Mouse (Mus musculus) embryo, embryonic 9.5 days (tissue): ENCODE results near the gene Cd1d1.
A peak's percentile ranks its signal among the peaks of the same experiment; 100 is the strongest.
"Not testable (repeated sequence)": the region's sequence is repeated elsewhere in the genome, so short reads cannot be mapped to it uniquely, and the experiment has no call there.

Source experiments
- DNase-seq: peaks from one replicate; pipeline ENCODE4 v3.0.0-alpha.2; 2017; ENCODE audit errors: extremely low spot score

Cd1d1 gene

GRCm38 (mm10) chr3:86999415-86999740, at the start of gene Cd1d1:
TSS of gene Cd1d1 (minus strand) at chr3:86999441.
- DNase-seq: peak; percentile 2

GRCm38 (mm10) chr3:87047801-87048200, 48.6 kb upstream of the Cd1d1 start:
- no peak for DNase-seq

- DNase-seq: no peak
Observed at GRCm38 (mm10) chr3:87041733-87042132, 42.5 kb upstream of the Cd1d1 start.

- DNase-seq: no peak
Observed at GRCm38 (mm10) chr3:87038500-87038899, 39.3 kb upstream of the Cd1d1 start.

- DNase-seq: no peak
Observed at GRCm38 (mm10) chr3:87034061-87034460, 34.8 kb upstream of the Cd1d1 start.

- DNase-seq: peak; percentile 64
Observed at GRCm38 (mm10) chr3:87033357-87033756, 34.1 kb upstream of the Cd1d1 start.

GRCm38 (mm10) chr3:87030855-87031254, 31.6 kb upstream of the Cd1d1 start:
- DNase-seq: peak; percentile 65

GRCm38 (mm10) chr3:87017707-87018106, 18.5 kb upstream of the Cd1d1 start:
- DNase-seq: no peak

- DNase-seq: no peak
Observed at GRCm38 (mm10) chr3:87017001-87017400, 17.8 kb upstream of the Cd1d1 start.

GRCm38 (mm10) chr3:87015931-87016330, 16.7 kb upstream of the Cd1d1 start:
- DNase-seq: no peak

- DNase-seq: not testable (repeated sequence)
Observed at GRCm38 (mm10) chr3:87012406-87012805, 13.2 kb upstream of the Cd1d1 start.

- DNase-seq: not testable (repeated sequence)
Observed at GRCm38 (mm10) chr3:87008281-87008680, 9.0 kb upstream of the Cd1d1 start.

- peak; percentile 9 for DNase-seq
Observed at GRCm38 (mm10) chr3:87000676-87001075, 1.4 kb upstream of the Cd1d1 start.

- no peak for DNase-seq
Observed at GRCm38 (mm10) chr3:87000051-87000450, 810 bp upstream of the Cd1d1 start.

GRCm38 (mm10) chr3:86998433-86999414, 517 bp downstream of the Cd1d1 start:
- DNase-seq: peak; percentile 83

GRCm38 (mm10) chr3:86996111-86996510, 3.1 kb downstream of the Cd1d1 start:
- no peak for DNase-seq

- DNase-seq: no peak
Observed at GRCm38 (mm10) chr3:86995381-86995780, 3.9 kb downstream of the Cd1d1 start.

- DNase-seq: not testable (repeated sequence)
Observed at GRCm38 (mm10) chr3:86986969-86987368, 12.3 kb downstream of the Cd1d1 start.

GRCm38 (mm10) chr3:86986490-86986889, 12.8 kb downstream of the Cd1d1 start:
- peak; percentile 28 for DNase-seq

- no peak for DNase-seq
Observed at GRCm38 (mm10) chr3:86983382-86983781, 15.9 kb downstream of the Cd1d1 start.

- peak; percentile 69 for DNase-seq
Observed at GRCm38 (mm10) chr3:86976546-86976945, 22.7 kb downstream of the Cd1d1 start.

GRCm38 (mm10) chr3:86975150-86975549, 24.1 kb downstream of the Cd1d1 start:
- no peak for DNase-seq

- no peak for DNase-seq
Observed at GRCm38 (mm10) chr3:86962665-86963435, 36.4 kb downstream of the Cd1d1 start.
